Mouse (Mus musculus) gastrocnemius, adult 2 months (tissue): ENCODE measurements around the gene Ghdc. TPM values are rescaled to one million over a fixed set of nuclear protein-coding genes. Genes with fewer than 3 reads are reported as not detected.
A peak's percentile ranks its signal among the peaks of the same experiment; 100 is the strongest.

Experiments used
- DNase-seq: peaks from one replicate; pipeline ENCODE4 v3.0.0; 2022
- H3K27ac ChIP-seq: fragments of 200-600 bp; 2 replicates; pipeline ENCODE4 v1.8.1; 2022; ENCODE audit warnings: mild to moderate bottlenecking
- H3K4me3 ChIP-seq: fragments of 200-600 bp; 2 replicates; pipeline ENCODE4 v1.8.1; 2022; ENCODE audit warnings: mild to moderate bottlenecking, moderate library complexity
- CTCF ChIP-seq: fragments of 200-600 bp; IDR thresholded peaks from 2 replicates; pipeline ENCODE4 v1.8.1; 2022; ENCODE audit warnings: antibody characterized with exemption, mild to moderate bottlenecking, moderate library complexity
- intact Hi-C: fragments of 180-260 bp; cut with DNase I; formaldehyde crosslinking; loops from one replicate; pipeline ENCODE4 v1.15.1; 2025
- total RNA-seq, 2 experiments: library from RNA; stranded (reverse); gene quantifications; 2 replicates each; pipeline ENCODE4 v1.2.3; 2021

The Ghdc gene
- total RNA-seq, 2 experiments from 2014 or later = 4.3 to 6.9 TPM

GRCm38 (mm10) chr11:100719893-100720292, 50.9 kb downstream of the Ghdc start:
- H3K27ac ChIP-seq = peak overlapping the region; percentile 81
- peak overlapping the region; percentile 37 for H3K4me3 ChIP-seq
- TF ChIP-seq CTCF = no peak
- intact Hi-C loops = loop anchor here (5.0 to 10.0 kb wide), 3 partner anchors 135 to 345 kb away; partner anchors contain the start of genes Stat5a and Stat5b
- DNase-seq = no peak

- TF ChIP-seq CTCF = no peak
- no peak for DNase-seq
- Histone ChIP-seq H3K4me3 (no peak overlapping the region), H3K27ac (peak overlapping the region; percentile 81)
- intact Hi-C loops = loop anchor here (10.0 kb wide), 2 partner anchors 135 to 345 kb away; partner anchors contain the start of genes Stat5a and Stat5b
Measured at GRCm38 (mm10) chr11:100719312-100719711, 51.4 kb downstream of the Ghdc start.

- Histone ChIP-seq H3K27ac (peak overlapping the region; percentile 81), H3K4me3 (no peak overlapping the region)
- TF ChIP-seq CTCF = no peak
- DNase-seq = no peak
- intact Hi-C loops = loop anchor here (10.0 kb wide), 2 partner anchors 136 to 346 kb away; partner anchors contain the start of genes Stat5a and Stat5b
Measured at GRCm38 (mm10) chr11:100718866-100719265, 51.9 kb downstream of the Ghdc start.

DNA sequence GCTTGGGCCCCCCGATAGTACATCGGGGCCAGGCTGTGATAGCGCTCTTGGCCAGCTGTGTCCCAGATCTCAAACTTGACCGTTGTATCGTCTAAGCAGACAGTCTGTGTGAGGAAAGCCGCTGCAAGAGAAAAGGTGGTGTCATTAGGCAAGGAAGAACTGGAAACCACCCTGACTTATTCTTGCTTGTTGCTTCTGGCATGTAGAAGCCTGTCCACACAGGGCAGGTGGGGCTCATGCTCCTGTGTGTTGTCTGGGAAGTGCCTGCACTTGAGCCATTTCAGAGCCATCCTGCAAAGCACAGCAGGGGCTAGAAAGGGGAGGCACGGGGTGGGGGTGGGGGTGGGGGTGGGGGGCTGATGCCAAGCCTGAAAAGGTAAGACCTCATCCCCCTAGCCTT, 52.3 kb downstream of the Ghdc start:
- peak overlapping the region; percentile 81 for H3K27ac ChIP-seq
- intact Hi-C loops = loop anchor here (10.0 kb wide), 2 partner anchors 136 to 346 kb away; partner anchors contain the start of genes Stat5a and Stat5b
- H3K4me3 ChIP-seq = no peak overlapping the region
- TF ChIP-seq CTCF = no peak
- DNase-seq = no peak

GRCm38 (mm10) chr11:100716649-100717048, 54.1 kb downstream of the Ghdc start:
- intact Hi-C loops = loop anchor here (10.0 kb wide), 2 partner anchors 138 to 348 kb away; partner anchors contain the start of genes Stat5a and Stat5b
- DNase-seq = no peak
- Histone ChIP-seq H3K4me3 (no peak overlapping the region), H3K27ac (no peak overlapping the region)
- no peak for TF ChIP-seq CTCF

Other genes with a start within 250 kb of the Ghdc start
- gene Acly, start 243.0 kb downstream of the Ghdc start, total RNA-seq = 10 to 100 TPM; 10.3 to 19.0 TPM
- under 1 TPM; 0.10 to 0.31 TPM for gene Ttc25, start 225.3 kb downstream of the Ghdc start, total RNA-seq
- 1 to 10 TPM; 3.2 to 4.4 TPM for gene Cnp, start 196.1 kb downstream of the Ghdc start, total RNA-seq
- gene Nkiras2, start 151.7 kb downstream of the Ghdc start, total RNA-seq = 10 to 100 TPM; 15.3 to 21.9 TPM
- gene Dnajc7, start 150.8 kb downstream of the Ghdc start, total RNA-seq = 100 to 1,000 TPM; 116 TPM
- gene Zfp385c, start 78.5 kb downstream of the Ghdc start, total RNA-seq = under 1 TPM in 1 of 2 experiments, not detected in 1; 0.39 TPM
- under 1 TPM; 0.38 to 0.39 TPM for gene Dhx58, start 66.7 kb downstream of the Ghdc start, total RNA-seq
- 10 to 100 TPM; 11.9 to 12.1 TPM for gene Kat2a, start 58.5 kb downstream of the Ghdc start, total RNA-seq
- not detected for gene Hspb9, start 57.1 kb downstream of the Ghdc start, total RNA-seq
- 10 to 100 TPM; 37.6 to 40.9 TPM for gene Rab5c, start 32.7 kb downstream of the Ghdc start, total RNA-seq
- not detected for gene Kcnh4, start 11.0 kb downstream of the Ghdc start, total RNA-seq
- not detected for gene Hcrt, start 8.0 kb downstream of the Ghdc start, total RNA-seq
- 100 to 1,000 TPM; 139 to 145 TPM for gene Stat5b, start 79.8 kb upstream of the Ghdc start, total RNA-seq
- 10 to 100 TPM; 11.7 to 15.8 TPM for gene Stat5a, start 88.4 kb upstream of the Ghdc start, total RNA-seq
- 10 to 100 TPM; 40.6 to 44.2 TPM for gene Stat3, start 168.6 kb upstream of the Ghdc start, total RNA-seq
- 100 to 1,000 TPM; 133 to 149 TPM for gene Cavin1, start 199.9 kb upstream of the Ghdc start, total RNA-seq
- 10 to 100 TPM; 59.6 to 65.2 TPM for gene Atp6v0a1, start 238.5 kb upstream of the Ghdc start, total RNA-seq